In genomic region chr5:43585406-43586245, GRCm38 (mm10) we compare ENCODE assay signal across 15 mouse cellular contexts.
A peak's percentile ranks its signal among the peaks of the same experiment; 100 is the strongest.
DNase-seq lines count a peak whose midpoint lies in the region; ATAC-seq and TF ChIP-seq lines count a peak whose summit lies in the region.
"Had no signal": no experiment of that assay in that cellular context is flagged by ENCODE, and none has a peak within 500 bp of the region (broad histone marks: within the 10 kb centered on the region; RNA-seq: fewer than 3 reads in every experiment).

No protein-coding gene starts in this region.

- no peak overlapping the region for H3K4me2 ChIP-seq in intestine, embryonic 16.5 days (ENCODE audit: low read depth, low read length)
- H3K4me2 ChIP-seq in intestine, postnatal 0 days (replicated peaks; ENCODE audit: low read depth): no peak overlapping the region
- H3K4me2 ChIP-seq in lung, embryonic 16.5 days (ENCODE audit: low read depth, low read length): no peak overlapping the region
- H3K4me2 ChIP-seq: hindbrain, embryonic 14.5 days had no signal

- peak overlapping the region; percentile 19 for H3K27ac ChIP-seq in intestine, embryonic 16.5 days (ENCODE audit: low read length)
- H3K27ac ChIP-seq in intestine, postnatal 0 days (ENCODE audit: low read depth, low read length): no peak overlapping the region
- H3K27ac ChIP-seq in lung, embryonic 16.5 days (ENCODE audit: low read length): peak overlapping the region; percentile 75
- H3K27ac ChIP-seq: hindbrain, embryonic 14.5 days had no signal

- H3K4me1 ChIP-seq in intestine, embryonic 16.5 days (ENCODE audit: control insufficient read depth, insufficient read depth, low read length): peaks cover 7% of the 10 kb centered on the region
- H3K4me1 ChIP-seq in intestine, postnatal 0 days (replicated peaks; ENCODE audit: control insufficient read depth, insufficient read depth, low read length): no peaks in the 10 kb centered on the region
- peaks cover 20% of the 10 kb centered on the region for H3K4me1 ChIP-seq in lung, embryonic 16.5 days (replicated peaks; ENCODE audit: control insufficient read depth, insufficient read depth, low read length)

- TF ChIP-seq CTCF in intestine, postnatal 0 days (IDR thresholded peaks at IDR 0.05; ENCODE audit: low read depth): no peak

- H3K9me3 ChIP-seq in intestine, embryonic 16.5 days (ENCODE audit: control insufficient read depth, low read length): no peaks in the 10 kb centered on the region
- H3K9me3 ChIP-seq in intestine, postnatal 0 days (ENCODE audit: control insufficient read depth): no peaks in the 10 kb centered on the region
- H3K9me3 ChIP-seq in lung, embryonic 16.5 days (ENCODE audit: control insufficient read depth, low read length): no peaks in the 10 kb centered on the region

- no peak overlapping the region for H3K9ac ChIP-seq in intestine, embryonic 16.5 days (ENCODE audit: low read depth, low read length)
- H3K9ac ChIP-seq in intestine, postnatal 0 days (ENCODE audit: low read depth, low read length): no peak overlapping the region
- no peak overlapping the region for H3K9ac ChIP-seq in lung, embryonic 16.5 days (ENCODE audit: low read length)
- H3K9ac ChIP-seq: hindbrain, embryonic 14.5 days had no signal

- H3K27me3 ChIP-seq in intestine, embryonic 16.5 days (replicated peaks; ENCODE audit: control insufficient read depth, insufficient read depth, low read length): no peaks in the 10 kb centered on the region
- H3K27me3 ChIP-seq in intestine, postnatal 0 days (replicated peaks; ENCODE audit: control insufficient read depth, insufficient read depth, low read length): no peaks in the 10 kb centered on the region
- H3K27me3 ChIP-seq in lung, embryonic 16.5 days (ENCODE audit: control insufficient read depth, insufficient read depth, low read depth, low read length): no peaks in the 10 kb centered on the region
- H3K27me3 ChIP-seq: CH12.LX had no signal

- H3K36me3 ChIP-seq in intestine, embryonic 16.5 days (ENCODE audit: control insufficient read depth, insufficient read depth, low read length): no peaks in the 10 kb centered on the region
- no peaks in the 10 kb centered on the region for H3K36me3 ChIP-seq in intestine, postnatal 0 days (ENCODE audit: control insufficient read depth, insufficient read depth)
- H3K36me3 ChIP-seq in lung, embryonic 16.5 days (ENCODE audit: control insufficient read depth, insufficient read depth, low read length): no peaks in the 10 kb centered on the region

- 40% methylated on average over 11 of the region's 11 CpGs for WGBS in intestine, embryonic 16.5 days
- WGBS in intestine, postnatal 0 days: 53% methylated on average over 11 of the region's 11 CpGs
- WGBS in lung, embryonic 16.5 days: 36% methylated on average over 11 of the region's 11 CpGs

- DNase-seq in embryo, embryonic 10.5 days (ENCODE audit: low spot score): peak; percentile 5
- DNase-seq in embryo, embryonic 9.5 days (ENCODE audit: extremely low spot score): no peak
- no peak for DNase-seq in lung, postnatal 25 days (ENCODE audit: low spot score)
- no peak for DNase-seq in left cerebral cortex, adult 8-10 months (ENCODE audit: low spot score in 2 of 2)
- DNase-seq in spleen, adult 12 weeks (ENCODE audit: low spot score): no peak
- DNase-seq: cerebellum, postnatal 25 days; gastrocnemius, postnatal 25 days; right cerebral cortex, postnatal 25 days had no signal

- ATAC-seq in intestine, embryonic 16.5 days: no peak
- ATAC-seq in intestine, postnatal 0 days: no peak
- peak; percentile 56 for ATAC-seq in lung, embryonic 16.5 days (ENCODE audit: low read depth)
- ATAC-seq: activated CD4-positive, CD25-positive, alpha-beta regulatory T cell, adult 4 months; midbrain, embryonic 16.5 days had no signal

- no peak overlapping the region for H3K4me3 ChIP-seq in intestine, embryonic 16.5 days (ENCODE audit: low read length)
- no peak overlapping the region for H3K4me3 ChIP-seq in intestine, postnatal 0 days (ENCODE audit: low read depth, low read length)
- H3K4me3 ChIP-seq in lung, embryonic 16.5 days (ENCODE audit: low read length): no peak overlapping the region
